In genomic region chr8:92129241-92130015, GRCm38 (mm10) we compare ENCODE assay signal across 10 mouse cellular contexts.
A peak's percentile ranks its signal among the peaks of the same experiment; 100 is the strongest.
DNase-seq lines count a peak whose midpoint lies in the region; ATAC-seq and TF ChIP-seq lines count a peak whose summit lies in the region.
"Had no signal": no experiment of that assay in that cellular context is flagged by ENCODE, and none has a peak within 500 bp of the region (broad histone marks: within the 10 kb centered on the region; RNA-seq: fewer than 3 reads in every experiment).

No protein-coding gene starts in this region.

- DNase-seq in kidney, adult 2 months, result peak; percentile 39
- DNase-seq in cerebellum, adult 2 months, result peak; percentile 41 to 55
- DNase-seq in fibroblast of lung, adult 2 months (ENCODE audit: low read depth), result peak; percentile 80
- DNase-seq in lung, postnatal 4 days, result peak; percentile 46 to 68
- DNase-seq in layer of hippocampus, postnatal 10 days (ENCODE audit: low spot score in 2 of 2), result no peak
- DNase-seq: gastrocnemius, postnatal 14 days; thymus, adult 2 months had no signal

- TF ChIP-seq CTCF in kidney, adult 2 months (conservative IDR thresholded peaks at IDR 0.05; ENCODE audit: insufficient read depth, insufficient read length, low read depth, low read length), result no peak
- no peak for TF ChIP-seq CTCF in cerebellum, adult 2 months (IDR thresholded peaks at IDR 0.05; ENCODE audit: borderline replicate concordance, insufficient read depth, low read depth, low read length)

- H3K36me3 ChIP-seq in kidney, adult 2 months (ENCODE audit: control insufficient read depth, insufficient read depth, low read length), result no peaks in the 10 kb centered on the region
- H3K36me3 ChIP-seq in kidney, embryonic 16.5 days (ENCODE audit: insufficient read depth, low read length), result no peaks in the 10 kb centered on the region
- H3K36me3 ChIP-seq: liver, embryonic 15.5 days had no signal

- no peak overlapping the region for H3K27ac ChIP-seq in kidney, adult 2 months (ENCODE audit: insufficient read depth, low read depth, low read length)
- no peak overlapping the region for H3K27ac ChIP-seq in kidney, embryonic 16.5 days (ENCODE audit: low read length)
- H3K27ac ChIP-seq in cerebellum, adult 2 months (ENCODE audit: insufficient read depth, low read length), result no peak overlapping the region
- H3K27ac ChIP-seq: liver, embryonic 15.5 days had no signal

- ATAC-seq in kidney, embryonic 16.5 days (ENCODE audit: low FRiP score, low TSS enrichment), result no peak
- no peak for ATAC-seq in erythroid progenitor cell, adult 5-6 weeks (replicated peaks; ENCODE audit: low FRiP score, poor library complexity, severe bottlenecking)

- H3K4me3 ChIP-seq in kidney, adult 2 months (ENCODE audit: insufficient read depth, low read depth, low read length), result no peak overlapping the region
- no peak overlapping the region for H3K4me3 ChIP-seq in kidney, embryonic 16.5 days (ENCODE audit: low read length)
- H3K4me3 ChIP-seq in cerebellum, adult 2 months (replicated peaks; ENCODE audit: insufficient read depth, low read depth, low read length), result no peak overlapping the region
- H3K4me3 ChIP-seq: liver, embryonic 15.5 days had no signal

- H3K27me3 ChIP-seq in kidney, adult 2 months (replicated peaks; ENCODE audit: control insufficient read depth, insufficient read depth, low read length), result no peaks in the 10 kb centered on the region
- H3K27me3 ChIP-seq in kidney, embryonic 16.5 days (ENCODE audit: insufficient read depth, low read length), result peaks cover 21% of the 10 kb centered on the region
- H3K27me3 ChIP-seq in cerebellum, adult 2 months (ENCODE audit: control insufficient read depth, insufficient read depth, low read length), result no peaks in the 10 kb centered on the region; the same call in 1 of the 2 replicates
- H3K27me3 ChIP-seq: liver, embryonic 15.5 days had no signal

- TF ChIP-seq POLR2A in kidney, adult 2 months (IDR thresholded peaks at IDR 0.05; ENCODE audit: low read depth, low read length), result no peak
- no peak for TF ChIP-seq POLR2A in cerebellum, adult 2 months (IDR thresholded peaks at IDR 0.05; ENCODE audit: borderline replicate concordance, insufficient read depth, low read length)

- no peak overlapping the region for H3K4me2 ChIP-seq in kidney, embryonic 16.5 days (replicated peaks; ENCODE audit: low read depth, low read length)
- H3K4me2 ChIP-seq: liver, embryonic 15.5 days had no signal

- no peaks in the 10 kb centered on the region for H3K4me1 ChIP-seq in kidney, adult 2 months (ENCODE audit: control insufficient read depth, insufficient read depth, low read length)
- peaks cover 9% of the 10 kb centered on the region; the same call in 1 of the 2 replicates for H3K4me1 ChIP-seq in kidney, embryonic 16.5 days (ENCODE audit: insufficient read depth, low read length)
- no peaks in the 10 kb centered on the region; the same call in 1 of the 2 replicates for H3K4me1 ChIP-seq in cerebellum, adult 2 months (ENCODE audit: control insufficient read depth, insufficient read depth, low read length)
- H3K4me1 ChIP-seq: liver, embryonic 15.5 days had no signal

- H3K9me3 ChIP-seq in kidney, embryonic 16.5 days (ENCODE audit: low read length), result no peaks in the 10 kb centered on the region
- H3K9me3 ChIP-seq: liver, embryonic 15.5 days had no signal

- H3K9ac ChIP-seq in kidney, embryonic 16.5 days (replicated peaks; ENCODE audit: low read length), result no peak overlapping the region
- H3K9ac ChIP-seq: liver, embryonic 15.5 days had no signal

- 62% methylated on average over 6 of the region's 6 CpGs for WGBS in kidney, adult 2 months
- WGBS in kidney, embryonic 16.5 days, result 61% methylated on average over 6 of the region's 6 CpGs
- WGBS in cerebellum, adult 2 months, result 9% methylated on average over 6 of the region's 6 CpGs

Comparison
In these comparisons a context has a peak if more than half of its experiments do, and no peak if none do; other contexts are left out.
1. DNase-seq: peak in kidney, adult 2 months (single experiment), cerebellum, adult 2 months (2 of 2), fibroblast of lung, adult 2 months (single experiment) and lung, postnatal 4 days (2 of 2); none in layer of hippocampus, postnatal 10 days (0 of 2).